Mouse (Mus musculus) left cerebral cortex, adult 18-20 months (tissue): Measurements from ENCODE around the gene Slc52a3. TPM values are rescaled to one million over a fixed set of nuclear protein-coding genes. Genes with fewer than 3 reads are reported as not detected.

Experiments
- DNase-seq, 2 experiments: peaks; one replicate each; pipeline ENCODE4 v3.0.0; 2021 to 2022; ENCODE audit warnings: low spot score in 2 of 2, mixed read lengths in 1 of 2
- total RNA-seq, 2 experiments: library from RNA; stranded (reverse); gene quantifications; 2 replicates each; pipeline ENCODE4 v1.2.3; 2021

The Slc52a3 gene
- total RNA-seq, 2 experiments from 2014 or later = 2.1 to 2.8 TPM

- DNase-seq = no peak
Measured at GRCm38 (mm10) chr2:151997776-151998504, 1.6 kb downstream of the Slc52a3 start.

DNA sequence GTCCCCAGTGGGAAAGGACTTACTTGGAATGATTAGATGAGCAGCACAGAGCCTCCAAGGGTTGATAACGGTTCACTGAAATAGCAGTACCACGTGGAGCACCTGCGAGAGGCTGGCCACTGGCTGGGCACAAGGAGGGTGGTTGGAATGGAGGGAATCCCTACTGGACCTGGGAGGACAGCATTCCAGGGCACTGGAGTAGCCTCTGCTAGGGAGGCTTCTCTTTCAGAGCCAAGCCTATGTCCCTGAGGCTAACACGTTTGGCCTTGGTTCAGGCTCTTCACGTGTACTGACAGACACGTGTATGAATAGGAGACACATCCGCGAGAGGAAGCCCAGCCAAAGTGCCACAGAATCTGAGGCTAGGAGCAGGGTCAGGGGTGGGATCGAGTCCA lies 2.2 kb downstream of the Slc52a3 start:
- no peak for DNase-seq

GRCm38 (mm10) chr2:151998932-151999331 lies 2.6 kb downstream of the Slc52a3 start:
- DNase-seq = no peak

DNA sequence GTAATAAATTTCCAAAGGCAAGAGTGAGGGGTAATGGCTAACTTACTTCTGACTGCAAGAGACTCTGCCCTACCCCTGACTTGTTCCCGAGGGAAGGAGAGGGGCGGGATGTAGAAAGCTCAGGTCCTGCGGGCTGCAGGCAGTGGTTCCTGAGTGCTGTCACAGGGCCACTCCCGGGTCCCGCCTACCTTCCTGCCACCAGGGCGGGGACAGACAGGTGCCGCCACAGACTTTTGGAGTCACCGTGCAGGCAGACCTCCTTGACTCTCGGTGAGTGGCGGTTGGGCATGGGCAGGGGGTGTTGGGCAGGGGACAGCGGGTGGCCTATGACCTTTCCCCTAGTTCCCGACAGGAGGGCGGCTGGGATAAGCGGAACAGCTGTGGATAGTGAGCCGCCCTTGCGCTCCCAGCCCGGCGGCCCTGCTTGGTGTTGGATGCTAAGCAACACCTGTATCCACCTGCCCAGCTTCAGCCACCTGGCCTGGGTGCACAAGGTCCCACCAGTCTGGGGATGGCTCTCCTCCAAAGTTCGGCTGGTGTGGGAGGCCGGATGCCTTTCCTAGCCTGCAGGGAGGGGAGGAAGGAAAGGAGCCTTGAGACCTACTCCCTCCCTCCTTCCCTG lies 3.5 kb downstream of the Slc52a3 start:
- no peak for DNase-seq

DNA sequence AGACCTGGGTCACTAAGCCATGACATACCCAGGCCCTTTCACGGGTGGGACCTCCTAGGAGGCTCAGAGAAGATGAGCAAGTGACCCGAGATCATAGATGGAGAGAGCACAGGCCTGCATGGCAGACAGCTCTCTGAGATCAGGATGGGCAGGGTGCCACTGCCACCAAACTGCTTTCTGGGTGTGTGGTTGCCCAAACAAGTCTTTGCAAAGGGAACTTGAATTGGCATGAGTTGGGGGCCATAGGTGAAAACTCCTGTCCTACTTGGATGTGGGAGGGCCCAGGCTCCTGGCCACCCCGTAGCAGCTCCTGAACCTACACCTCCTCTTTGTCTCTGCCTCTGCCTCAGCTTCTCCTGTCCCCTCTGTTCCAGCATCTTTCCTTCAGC lies 4.0 kb downstream of the Slc52a3 start:
- no peak for DNase-seq

GRCm38 (mm10) chr2:152000735-152001134 lies 4.4 kb downstream of the Slc52a3 start:
- no peak for DNase-seq

GRCm38 (mm10) chr2:152002529-152002928 lies 6.2 kb downstream of the Slc52a3 start:
- no peak for DNase-seq

DNA sequence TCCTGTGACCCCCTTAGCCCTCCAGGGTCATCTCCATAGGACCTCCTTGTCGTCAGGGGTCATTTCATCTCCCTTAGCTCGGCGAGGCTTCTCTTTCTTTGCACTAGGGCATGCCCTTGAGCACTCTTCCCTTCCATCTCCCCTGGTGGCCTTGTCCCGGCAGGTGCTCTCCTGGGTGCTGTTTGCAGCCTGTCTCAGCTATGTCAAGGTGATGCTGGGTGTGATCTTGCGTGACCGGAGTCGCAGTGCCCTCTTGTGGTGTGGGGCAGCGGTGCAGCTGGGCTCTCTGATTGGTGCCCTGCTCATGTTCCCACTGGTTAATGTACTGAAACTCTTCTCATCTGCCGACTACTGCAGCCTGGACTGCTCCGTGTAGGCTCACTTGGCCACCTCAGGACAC lies 11.5 kb downstream of the Slc52a3 start:
- peak; percentile 39 to 44 for DNase-seq

DNA sequence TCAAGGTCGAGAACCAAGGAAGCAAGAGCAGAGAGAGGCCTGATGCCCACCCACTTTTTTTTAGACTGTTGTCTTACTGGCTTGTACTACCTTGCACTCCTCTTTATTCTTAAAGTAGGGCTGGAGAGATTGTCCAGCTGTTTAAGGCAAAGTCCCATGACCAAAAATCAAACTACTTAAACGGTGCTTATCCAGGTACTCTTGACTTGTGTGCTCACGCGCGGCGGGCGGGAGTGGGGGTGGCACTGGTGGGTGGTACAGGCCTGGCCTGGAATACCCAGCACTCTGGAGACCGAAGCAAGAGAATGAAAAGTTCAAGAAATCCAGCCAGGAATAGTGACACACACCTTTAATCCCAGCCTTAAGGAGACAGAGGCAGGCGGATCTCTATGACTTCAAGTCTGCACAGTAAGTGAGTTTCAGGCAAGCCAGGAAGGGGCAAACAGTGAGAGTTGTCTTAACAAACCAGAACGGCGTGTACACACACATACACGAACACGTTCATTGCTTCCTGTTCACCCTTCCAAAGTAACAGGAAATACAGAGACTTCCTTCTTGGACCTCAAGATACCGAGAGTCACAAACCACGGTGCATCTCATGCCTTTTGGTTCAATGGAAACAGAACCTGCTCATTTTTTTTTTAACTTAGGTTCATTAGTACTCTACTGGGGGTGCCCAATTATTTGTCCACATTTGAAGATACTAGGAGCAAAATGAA lies 12.9 kb downstream of the Slc52a3 start:
- DNase-seq = no peak

DNA sequence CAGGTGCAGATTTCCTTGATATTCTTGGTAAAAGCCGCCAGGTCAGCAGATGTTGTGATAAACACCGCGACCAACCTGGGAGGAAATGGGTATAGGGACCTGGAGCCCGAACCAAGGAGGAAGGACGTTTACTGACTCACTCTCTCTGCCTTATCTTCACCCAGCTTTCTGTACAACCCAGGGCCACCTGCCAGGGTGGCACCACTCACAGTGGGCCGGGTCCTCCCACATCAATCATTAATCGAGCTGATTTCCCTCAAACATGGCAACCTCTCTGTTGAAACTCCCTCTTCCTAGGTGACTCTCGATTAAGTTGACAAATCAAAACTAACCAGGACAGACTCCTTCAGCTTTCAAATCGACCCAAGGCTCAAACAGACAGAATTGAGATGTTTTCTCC lies 13.9 kb downstream of the Slc52a3 start:
- DNase-seq = no peak

GRCm38 (mm10) chr2:152010661-152011060 lies 14.3 kb downstream of the Slc52a3 start:
- no peak for DNase-seq

DNA sequence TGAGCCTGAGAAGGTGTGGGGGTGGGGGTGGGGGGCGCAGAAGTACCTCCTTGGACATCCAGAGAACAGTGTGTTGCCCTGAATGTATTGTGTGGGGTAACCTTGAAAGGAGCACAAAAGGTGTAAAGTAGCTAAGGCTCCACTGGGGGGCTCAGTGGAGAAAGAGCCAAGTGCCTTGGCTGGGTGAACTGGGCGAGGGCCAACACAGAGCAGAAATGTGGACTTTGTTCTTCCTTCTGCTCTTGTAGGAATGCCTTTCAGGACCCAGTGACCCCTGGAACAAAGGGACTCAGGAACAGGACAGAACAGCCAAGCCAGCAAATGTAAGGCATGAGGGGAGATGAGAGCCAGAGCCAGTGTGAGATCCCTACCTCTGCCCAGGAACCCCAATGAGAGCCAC lies 15.4 kb downstream of the Slc52a3 start:
- DNase-seq = no peak

DNA sequence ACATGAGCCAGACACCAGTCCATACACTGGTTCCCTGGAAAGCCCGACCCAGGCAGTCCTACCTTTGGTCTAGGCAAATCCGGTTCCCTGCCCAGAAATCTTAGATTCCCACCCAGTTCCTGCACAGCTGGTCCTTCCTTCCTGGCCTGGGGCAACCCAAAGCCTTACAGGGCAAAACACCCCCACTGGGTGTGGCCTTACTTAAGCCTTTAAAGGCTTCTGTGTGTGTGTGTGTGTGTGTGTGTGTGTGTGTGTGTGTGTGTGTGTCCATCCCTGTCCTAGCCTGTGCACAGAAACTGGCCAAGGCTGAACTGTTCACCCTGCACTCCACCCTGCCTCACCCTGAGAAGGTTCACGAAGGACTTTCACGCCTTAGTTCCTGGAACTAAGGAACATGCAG lies 15.9 kb downstream of the Slc52a3 start:
- no peak for DNase-seq

- no peak for DNase-seq
Measured at GRCm38 (mm10) chr2:152012701-152013100, 16.4 kb downstream of the Slc52a3 start.

- no peak for DNase-seq
Measured at GRCm38 (mm10) chr2:152015997-152016396, 19.7 kb downstream of the Slc52a3 start.

GRCm38 (mm10) chr2:152016666-152017065 lies 20.4 kb downstream of the Slc52a3 start:
- DNase-seq = no peak

DNA sequence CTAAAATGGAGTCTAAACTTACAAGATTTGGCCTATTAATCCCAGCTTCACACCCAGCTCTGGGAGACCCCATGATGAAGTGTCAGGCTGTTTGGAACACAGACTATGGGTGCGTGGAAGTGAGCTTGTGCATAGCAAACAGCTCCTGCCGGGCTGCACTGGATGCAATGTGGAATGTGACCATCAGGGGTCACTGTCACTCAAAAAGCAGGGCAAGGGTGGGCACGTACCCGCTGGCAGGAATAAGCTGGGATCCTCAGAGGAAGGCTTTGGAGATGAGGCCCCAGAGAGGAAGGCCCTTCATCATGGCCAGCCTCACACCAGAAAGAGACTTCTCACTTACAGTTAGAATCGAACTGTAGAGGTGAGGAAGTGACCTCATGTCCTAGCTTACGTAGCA lies 23.9 kb downstream of the Slc52a3 start:
- DNase-seq = peak; percentile 46 to 58

- DNase-seq = no peak
Measured at GRCm38 (mm10) chr2:152022022-152022421, 25.7 kb downstream of the Slc52a3 start.

GRCm38 (mm10) chr2:152024883-152025422 lies 28.6 kb downstream of the Slc52a3 start:
- no peak for DNase-seq

DNA sequence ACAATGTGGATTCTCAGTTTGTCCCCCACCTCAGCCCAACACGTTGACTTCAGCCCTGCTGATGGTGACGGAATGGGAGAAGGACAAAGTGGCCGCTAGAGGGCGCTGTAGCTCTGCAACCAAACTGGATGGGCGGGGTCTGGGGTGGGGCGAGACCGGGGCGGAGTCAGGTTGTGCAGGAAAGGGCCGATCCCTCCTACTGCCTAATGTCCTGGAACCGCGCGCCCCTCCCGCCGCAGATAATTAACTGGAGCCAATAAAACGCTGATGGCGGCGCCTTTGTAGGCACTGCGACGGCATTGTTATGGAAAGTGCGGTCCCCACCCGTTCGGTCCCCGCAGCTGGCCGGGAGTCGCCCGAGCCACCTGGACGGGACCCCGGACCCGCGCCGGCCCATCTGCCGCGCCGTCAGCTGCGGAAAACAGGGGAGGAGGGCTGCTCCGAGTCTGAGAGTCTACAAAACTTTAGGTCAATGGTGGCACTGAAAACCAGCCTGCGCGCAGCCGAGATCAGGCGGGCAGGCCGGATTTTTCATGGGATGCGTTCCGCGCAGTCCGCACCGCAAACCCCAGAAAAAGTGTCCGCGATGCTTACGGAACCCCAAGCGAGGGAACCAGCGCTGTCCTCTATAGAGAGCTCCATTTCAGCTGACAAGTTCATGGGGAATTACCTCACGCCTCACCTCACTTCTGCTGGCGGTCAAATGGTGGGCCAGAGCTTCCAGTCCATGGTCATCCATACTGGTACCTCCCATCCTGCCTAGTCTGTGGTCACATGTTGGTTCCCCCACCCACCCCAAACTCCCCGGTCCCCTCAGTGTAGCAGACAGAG lies 33.2 kb downstream of the Slc52a3 start:
- DNase-seq = peak; percentile 86 to 92

DNA sequence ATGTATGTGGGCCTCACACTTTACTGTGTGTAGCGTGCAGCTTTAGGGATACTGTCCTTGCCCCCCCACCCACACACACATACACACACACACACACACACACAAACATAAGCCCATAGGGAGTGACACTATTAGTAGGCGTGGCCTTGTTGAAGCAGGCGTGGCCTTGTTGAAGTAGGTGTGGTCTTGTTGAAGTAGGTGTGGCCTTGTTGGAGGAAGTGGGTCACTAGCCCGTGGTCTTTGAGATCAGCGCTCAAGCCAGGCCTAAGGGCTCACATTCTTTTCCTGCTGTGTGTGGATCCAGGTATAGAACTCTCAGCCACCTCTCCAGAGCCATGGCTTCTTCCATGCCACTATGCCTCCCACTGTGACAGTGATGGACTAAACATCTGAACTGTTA lies 34.7 kb downstream of the Slc52a3 start:
- DNase-seq = no peak
